In the genomic region with DNA sequence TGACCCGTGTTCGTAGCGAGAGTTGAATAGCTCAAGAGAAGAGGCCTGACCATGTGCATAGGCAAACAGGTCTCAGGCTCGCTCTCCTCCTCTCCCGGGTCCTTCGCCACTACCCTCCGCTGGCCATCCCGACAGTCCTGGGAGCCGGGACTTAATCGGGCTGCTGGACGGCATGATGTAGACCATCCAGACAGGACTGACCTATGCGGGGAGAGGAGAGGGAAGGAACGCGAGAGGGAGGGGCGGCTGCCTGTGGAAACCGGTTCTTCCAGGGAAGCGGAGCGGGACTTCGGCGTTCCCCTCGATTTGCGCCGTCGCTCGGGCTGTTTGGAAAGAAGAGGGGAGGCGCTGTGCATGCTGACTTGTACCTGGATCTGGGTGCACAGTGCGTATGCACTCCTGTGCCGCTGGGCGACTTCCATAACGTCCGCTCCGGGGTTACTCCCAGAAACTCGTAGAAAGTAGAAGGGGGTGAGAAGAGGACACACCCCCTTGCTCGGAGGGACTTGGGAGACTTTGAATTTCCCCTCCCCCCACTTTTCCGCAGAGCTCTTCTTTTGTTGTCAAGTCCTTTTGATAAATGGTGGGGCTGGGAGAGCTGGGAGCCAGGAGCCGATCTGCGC, we compare ENCODE assay signal across 9 mouse cellular contexts. TPM values are rescaled to one million over a fixed set of nuclear protein-coding genes. Genes with fewer than 3 reads are reported as not detected.
DNase-seq lines count a peak whose midpoint lies in the region; ATAC-seq and TF ChIP-seq lines count a peak whose summit lies in the region.
"Had no signal": no experiment of that assay in that cellular context is flagged by ENCODE, and none has a peak within 500 bp of the region (broad histone marks: within the 10 kb centered on the region; RNA-seq: fewer than 3 reads in every experiment).

A gene (minus strand): TSS at position 311 of the 623 bp plus-strand sequence.

- POLR2A ChIA-PET in Patski (lab: Charles Lee) = interaction anchor here (1.0 kb wide), 1 partner anchor 8 kb away, joined by 3 read pairs; no protein-coding TSS in a partner anchor

- H3K4me3 ChIP-seq in bone marrow macrophage, adult 2 months (ENCODE audit: insufficient read depth, low read length) = peak within 1 kb of the TSS; percentile 63
- H3K4me3 ChIP-seq in intestine, embryonic 15.5 days (replicated peaks) = peak within 1 kb of the TSS; percentile 91
- H3K4me3 ChIP-seq in liver, embryonic 15.5 days (replicated peaks) = peak within 1 kb of the TSS; percentile 50
- H3K4me3 ChIP-seq in neural tube, embryonic 14.5 days (ENCODE audit: low read depth, low read length) = peak within 1 kb of the TSS; percentile 84
- H3K4me3 ChIP-seq: erythroblast, embryonic 14.5 days had no signal

- no peak for TF ChIP-seq POLR2A in bone marrow macrophage, adult 2 months (IDR thresholded peaks at IDR 0.05; ENCODE audit: borderline replicate concordance, low read depth, low read length)

- peaks cover 5% of the 10 kb centered on the region; the same call in 1 of the 2 replicates for H3K36me3 ChIP-seq in intestine, embryonic 15.5 days
- no peaks in the 10 kb centered on the region for H3K36me3 ChIP-seq in liver, embryonic 15.5 days (replicated peaks)
- H3K36me3 ChIP-seq in neural tube, embryonic 14.5 days (ENCODE audit: control insufficient read depth, insufficient read depth, low read length) = no peaks in the 10 kb centered on the region

- peaks cover 20% of the 10 kb centered on the region for H3K4me1 ChIP-seq in bone marrow macrophage, adult 2 months (ENCODE audit: control insufficient read depth, insufficient read depth, low read length)
- peaks cover 19% of the 10 kb centered on the region for H3K4me1 ChIP-seq in intestine, embryonic 15.5 days (replicated peaks)
- peaks cover 39% of the 10 kb centered on the region for H3K4me1 ChIP-seq in liver, embryonic 15.5 days (replicated peaks)
- peaks cover 17% of the 10 kb centered on the region for H3K4me1 ChIP-seq in neural tube, embryonic 14.5 days (ENCODE audit: control insufficient read depth, insufficient read depth, low read length)

- in situ Hi-C loops in Patski (cut with MboI; ENCODE audit: low pct_unique_long_range_greater_than_20kb) = loop anchor here (10.0 kb wide), 3 partner anchors 455 to 895 kb away; no protein-coding TSS in a partner anchor

- no peaks in the 10 kb centered on the region for H3K9me3 ChIP-seq in intestine, embryonic 15.5 days
- H3K9me3 ChIP-seq in liver, embryonic 15.5 days (replicated peaks) = no peaks in the 10 kb centered on the region
- no peaks in the 10 kb centered on the region for H3K9me3 ChIP-seq in neural tube, embryonic 14.5 days (ENCODE audit: control insufficient read depth, low read length)

- peak within 1 kb of the TSS; percentile 44 for H3K9ac ChIP-seq in intestine, embryonic 15.5 days
- no peak within 1 kb of the TSS for H3K9ac ChIP-seq in liver, embryonic 15.5 days
- H3K9ac ChIP-seq in neural tube, embryonic 14.5 days (replicated peaks; ENCODE audit: low read depth, low read length) = peak within 1 kb of the TSS; percentile 53

- no peak for DNase-seq in Patski (ENCODE audit: low read depth, low spot score)
- peak; percentile 36 for DNase-seq in gastrocnemius, postnatal 10 days
- no peak for DNase-seq in layer of hippocampus, adult 8-10 months (ENCODE audit: low spot score in 2 of 2)

- no peak for TF ChIP-seq CTCF in Patski (IDR thresholded peaks at IDR 0.05)
- TF ChIP-seq CTCF in bone marrow macrophage, adult 2 months (IDR thresholded peaks at IDR 0.05; ENCODE audit: low read depth, low read length) = no peak

- peak within 1 kb of the TSS; percentile 12 for H3K27ac ChIP-seq in bone marrow macrophage, adult 2 months (ENCODE audit: insufficient read depth, low read depth, low read length)
- peak within 1 kb of the TSS; percentile 100 for H3K27ac ChIP-seq in intestine, embryonic 15.5 days
- no peak within 1 kb of the TSS for H3K27ac ChIP-seq in liver, embryonic 15.5 days (replicated peaks)
- peak within 1 kb of the TSS; percentile 61 for H3K27ac ChIP-seq in neural tube, embryonic 14.5 days (ENCODE audit: low read depth, low read length)

- peak within 1 kb of the TSS; percentile 87 for H3K4me2 ChIP-seq in intestine, embryonic 15.5 days (replicated peaks)
- peak within 1 kb of the TSS; percentile 66 for H3K4me2 ChIP-seq in liver, embryonic 15.5 days
- H3K4me2 ChIP-seq in neural tube, embryonic 14.5 days (ENCODE audit: low read depth, low read length) = peak within 1 kb of the TSS; percentile 81

- under 1% methylated on average over 37 of the region's 37 CpGs for WGBS in intestine, embryonic 15.5 days
- under 1% methylated on average over 37 of the region's 37 CpGs for WGBS in liver, embryonic 15.5 days (ENCODE audit: insufficient replicate concordance)
- WGBS in neural tube, embryonic 14.5 days = under 1% methylated on average over 36 of the region's 37 CpGs

- ATAC-seq in Patski = no peak
- peak; percentile 14 for ATAC-seq in intestine, embryonic 15.5 days
- no peak for ATAC-seq in liver, embryonic 15.5 days (ENCODE audit: insufficient read depth)
- no peak for ATAC-seq in neural tube, embryonic 14.5 days (ENCODE audit: low read depth)
- ATAC-seq in megakaryocyte-erythroid progenitor cell, adult 5-6 weeks (replicated peaks; ENCODE audit: low FRiP score, low TSS enrichment, poor library complexity, severe bottlenecking) = no peak

- CTCF ChIA-PET in Patski (lab: Charles Lee) = interaction anchor here (4.0 kb wide), 1 partner anchor 588 kb away, joined by 21 read pairs; no protein-coding TSS in a partner anchor

- H3K27me3 ChIP-seq in Patski = no peaks in the 10 kb centered on the region
- H3K27me3 ChIP-seq in intestine, embryonic 15.5 days (replicated peaks) = no peaks in the 10 kb centered on the region
- H3K27me3 ChIP-seq in liver, embryonic 15.5 days = peaks cover 100% of the 10 kb centered on the region
- H3K27me3 ChIP-seq in neural tube, embryonic 14.5 days (ENCODE audit: control insufficient read depth, insufficient read depth, low read length) = no peaks in the 10 kb centered on the region

RNA-seq across cellular contexts. Expression of the gene that starts here (rescaled TPM):
- 46.5 TPM for polyA plus RNA-seq in Patski (2021)
- 0.76 and 1.0 TPM in 2 replicates for polyA plus RNA-seq in bone marrow macrophage, adult 2 months (2012; ENCODE audit: insufficient read depth, insufficient read length, missing spikeins)
- total RNA-seq in gastrocnemius, postnatal 10 days (2021) = 1 to 10 TPM; 7.3 to 8.0 TPM
- 14.2 and 16.5 TPM in 2 replicates for polyA plus RNA-seq in intestine, embryonic 15.5 days (2015; fragmentation: Nextera tagmentation; extraction: Ambion mirVana)
- 0.74 and 0.91 TPM in 2 replicates for polyA plus RNA-seq in liver, embryonic 15.5 days (2015; fragmentation: Nextera tagmentation; extraction: Ambion mirVana)
- polyA plus RNA-seq in neural tube, embryonic 14.5 days (2014; fragmentation: Nextera tagmentation; extraction: Ambion mirVana) = 7.0 TPM in 2 replicates
- not detected in 2 replicates for total RNA-seq in megakaryocyte-erythroid progenitor cell, adult 5-6 weeks (2014; fragmentation: Nextera tagmentation)
- not detected in 2 replicates for total RNA-seq in megakaryocyte-erythroid progenitor cell, adult 5-6 weeks (2017)
- total RNA-seq in layer of hippocampus, adult 8-10 months (2022) = 1 to 10 TPM; 2.5 to 3.4 (median 3.1) TPM
